Mouse (Mus musculus) lung, adult 2 months (tissue): ENCODE data around the gene Ace. TPM values are rescaled to one million over a fixed set of nuclear protein-coding genes. Genes with fewer than 3 reads are reported as not detected.
A peak's percentile ranks its signal among the peaks of the same experiment; 100 is the strongest.

Experiments used
- DNase-seq: peaks from one replicate; pipeline ENCODE4 v3.0.0; 2022
- H3K4me1 ChIP-seq: fragments of 200-500 bp; 2 replicates; pipeline ENCODE4 v1.6.1; 2011; ENCODE audit warnings: low read length; ENCODE audit not compliant: control insufficient read depth, insufficient read depth
- H3K4me3 ChIP-seq: fragments of 200-500 bp; replicated peaks from 2 replicates; pipeline ENCODE3; 2011; ENCODE audit warnings: low read depth, mild to moderate bottlenecking, control low read depth, low read length; ENCODE audit errors: extremely low read depth
- CTCF ChIP-seq: fragments of 200-500 bp; IDR thresholded peaks from 2 replicates; pipeline ENCODE4 v1.5.1; 2011; ENCODE audit warnings: mild to moderate bottlenecking, low read length, control low read depth; ENCODE audit not compliant: insufficient read depth
- POLR2A ChIP-seq: fragments of 200-500 bp; IDR thresholded peaks from 2 replicates; pipeline ENCODE4 v1.6.1; 2011; ENCODE audit warnings: low read depth, mild to moderate bottlenecking, control low read depth, low read length, borderline replicate concordance; ENCODE audit errors: extremely low read depth
- WGBS: fragments of 180-500 bp; shearing (Covaris S2); methylation state at CpG from one replicate; pipeline ENCODE4 v1.1.7; 2018; 5-methylcytosine and 5-hydroxymethylcytosine counted together
- polyA plus RNA-seq: library from polyadenylated mRNA; depleted of rRNA; stranded (reverse); fragments of >200 nt; gene quantifications from 2 replicates; pipeline ENCODE4 v1.2.3, GENCODE M21; 2012

Gene Ace
- polyA plus RNA-seq, 1 experiment, result 704 TPM

DNA sequence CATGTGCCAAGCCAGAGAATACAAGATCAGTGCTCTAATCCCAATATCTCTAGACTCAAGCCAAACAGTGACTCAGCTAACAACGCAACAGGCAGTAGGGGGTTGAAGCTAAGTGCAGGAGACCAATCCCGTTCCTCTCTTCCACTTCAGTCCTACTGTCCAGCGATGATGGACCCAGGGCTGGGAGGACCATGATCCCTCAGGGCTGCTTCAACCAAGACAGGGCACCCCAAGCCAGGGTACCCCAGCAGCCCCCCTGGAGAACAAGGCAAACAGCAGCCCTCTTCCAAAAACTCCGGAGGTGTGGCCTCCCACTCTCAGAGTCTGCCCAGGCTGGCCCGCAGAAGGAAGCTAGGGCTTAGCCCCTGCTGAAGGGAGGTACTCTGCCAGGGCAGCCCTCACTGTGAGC, 33.4 kb upstream of the Ace start:
- Histone ChIP-seq H3K4me3 (no peak overlapping the region), H3K4me1 (peaks cover 24% of the 10 kb centered on the region)
- 49% methylated on average over 5 of the region's 5 CpGs for WGBS
- TF ChIP-seq CTCF, result no peak
- TF ChIP-seq POLR2A, result no peak
- no peak for DNase-seq

DNA sequence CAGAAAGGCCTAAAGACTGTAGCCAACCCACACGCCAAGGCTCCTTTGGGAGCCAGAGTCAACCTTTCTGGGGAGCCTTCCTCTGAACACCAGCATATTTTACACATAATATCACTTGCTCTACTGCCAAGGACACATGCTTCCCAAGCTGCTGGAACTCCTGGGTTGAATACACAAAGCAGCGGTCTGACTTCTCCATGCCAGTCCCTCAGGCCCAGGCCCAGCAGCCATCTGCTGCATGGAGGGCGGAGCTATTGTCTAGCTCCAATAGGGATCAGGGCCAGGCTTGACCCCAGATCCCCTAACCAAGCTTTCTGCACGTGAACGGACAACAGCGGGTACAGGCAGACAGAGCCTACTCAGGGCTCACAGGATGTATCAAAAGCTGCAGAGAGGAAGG, 32.9 kb upstream of the Ace start:
- TF ChIP-seq POLR2A (no peak), CTCF (no peak)
- no peak overlapping the region for H3K4me3 ChIP-seq
- DNase-seq, result no peak
- peaks cover 24% of the 10 kb centered on the region for H3K4me1 ChIP-seq
- 65% methylated on average over 6 of the region's 6 CpGs for WGBS

DNA sequence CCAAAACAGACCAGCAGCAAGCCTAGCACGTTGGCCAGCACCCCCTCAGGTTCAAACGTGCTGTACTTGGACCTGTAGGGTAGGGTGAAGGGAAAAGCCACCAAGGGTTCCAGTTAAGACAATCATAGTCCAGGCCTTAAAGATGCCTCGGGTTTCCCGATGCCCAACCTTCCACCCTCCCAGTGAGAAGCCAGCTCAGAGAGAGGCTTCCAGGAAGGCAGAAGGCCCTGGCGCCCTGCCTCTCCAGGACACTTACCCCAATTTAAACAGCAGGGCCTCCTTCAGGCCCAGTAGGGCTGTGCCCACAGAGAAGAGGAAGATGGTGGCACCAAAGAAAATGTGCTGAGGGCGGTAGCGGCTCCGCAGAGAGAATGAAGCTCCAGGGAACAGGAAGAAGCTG, 32.2 kb upstream of the Ace start:
- DNase-seq, result no peak
- H3K4me1 ChIP-seq, result peaks cover 24% of the 10 kb centered on the region
- TF ChIP-seq CTCF, result no peak
- no peak for TF ChIP-seq POLR2A
- H3K4me3 ChIP-seq, result no peak overlapping the region
- 86% methylated on average over 8 of the region's 8 CpGs for WGBS

DNA sequence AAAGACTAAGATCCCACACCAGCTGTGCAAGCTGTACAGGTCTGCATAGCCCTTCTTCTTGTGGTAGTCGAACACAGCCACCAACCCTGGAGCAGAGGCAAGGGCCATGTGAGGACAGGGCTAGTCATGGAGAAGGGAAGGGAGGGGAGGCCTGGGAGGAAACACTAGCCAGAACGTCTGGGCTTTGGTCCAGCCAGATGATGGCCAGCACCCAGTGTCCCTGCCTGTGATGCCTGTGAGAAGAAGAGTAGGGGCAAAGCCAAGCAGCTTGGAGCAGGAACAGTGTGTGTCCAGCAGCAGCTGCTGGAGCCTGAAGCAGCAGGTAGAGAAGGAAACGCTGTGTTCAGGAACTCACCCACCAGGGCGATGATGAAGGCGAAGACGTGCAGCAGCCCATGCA, 31.5 kb upstream of the Ace start:
- 56% methylated on average over 6 of the region's 6 CpGs for WGBS
- DNase-seq, result no peak
- Histone ChIP-seq H3K4me1 (peaks cover 24% of the 10 kb centered on the region), H3K4me3 (no peak overlapping the region)
- peak; percentile 32; the same call in 1 of the 2 replicates for TF ChIP-seq POLR2A
- TF ChIP-seq CTCF, result no peak

DNA sequence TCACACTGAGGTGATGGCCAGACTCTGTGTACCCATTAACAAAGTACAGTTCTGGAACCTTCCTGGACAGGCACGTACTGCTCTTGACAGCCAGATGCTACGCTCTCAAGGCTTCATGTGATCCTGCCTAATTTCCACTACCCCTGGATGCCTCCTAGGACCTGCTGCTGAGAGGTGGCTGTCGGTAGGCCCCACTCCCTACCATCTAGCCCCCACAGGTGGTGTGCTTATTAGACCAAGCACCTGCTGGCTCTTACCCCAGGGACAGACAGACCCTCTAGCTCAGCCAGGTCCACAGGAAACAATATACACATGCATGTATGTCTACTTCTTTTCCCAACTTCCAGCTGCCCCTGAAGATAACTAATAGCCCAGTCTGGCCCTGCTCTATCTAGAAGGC, 30.8 kb upstream of the Ace start:
- no peak overlapping the region for H3K4me3 ChIP-seq
- WGBS, result 87% methylated on average over 3 of the region's 3 CpGs

DNA sequence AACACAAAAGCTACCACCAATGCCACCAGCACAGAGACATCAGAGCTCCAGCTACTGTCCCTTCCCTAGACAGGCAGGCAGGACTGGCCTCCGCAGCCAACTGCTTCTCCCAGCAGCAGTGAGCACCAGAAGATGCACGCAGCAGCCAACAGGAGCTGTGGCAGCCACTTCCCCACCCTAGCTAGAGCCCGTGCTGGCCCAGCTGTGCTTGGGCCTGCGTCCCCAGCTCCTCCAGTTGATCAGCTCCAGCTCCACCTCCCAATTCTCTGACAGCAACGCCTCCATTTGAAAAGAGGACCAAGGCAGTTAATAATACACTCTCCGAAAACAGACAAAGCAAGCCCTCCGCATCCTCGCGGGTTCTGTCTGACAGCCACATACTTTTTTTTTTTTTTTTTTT, 29.0 kb upstream of the Ace start:
- TF ChIP-seq POLR2A (no peak), CTCF (no peak)
- DNase-seq, result no peak
- 64% methylated on average over 9 of the region's 9 CpGs for WGBS

More for the DNA sequence above, 30.8 kb upstream of the Ace start:
- TF ChIP-seq CTCF (no peak), POLR2A (no peak)
- peaks cover 24% of the 10 kb centered on the region for H3K4me1 ChIP-seq
- DNase-seq, result no peak

DNA sequence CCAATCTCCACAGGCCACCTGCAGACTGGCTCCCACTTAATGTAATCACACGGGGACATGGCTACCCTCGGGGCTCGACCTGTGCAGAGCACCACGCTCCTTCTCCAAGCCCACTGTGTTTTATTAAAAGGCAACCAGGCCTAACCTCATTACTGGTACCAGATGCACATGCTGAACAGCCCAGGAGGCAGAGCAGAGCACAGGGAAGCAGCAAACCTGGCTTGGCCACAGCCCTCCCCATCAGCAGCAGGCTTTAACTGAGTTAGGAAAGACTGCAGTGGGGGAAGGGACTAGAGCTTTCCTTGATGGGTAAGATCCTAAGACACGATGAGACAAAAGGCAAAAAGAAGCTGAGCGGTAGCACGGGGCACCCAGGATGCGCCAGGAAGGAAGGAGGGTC, 25.8 kb upstream of the Ace start:
- TF ChIP-seq POLR2A, result no peak
- TF ChIP-seq CTCF, result no peak
- no peak for DNase-seq
- no peak overlapping the region for H3K4me3 ChIP-seq
- H3K4me1 ChIP-seq, result peaks cover 14% of the 10 kb centered on the region
- WGBS, result 73% methylated on average over 8 of the region's 8 CpGs

More for the DNA sequence above, 29.0 kb upstream of the Ace start:
- no peak overlapping the region for H3K4me3 ChIP-seq
- peaks cover 27% of the 10 kb centered on the region for H3K4me1 ChIP-seq

DNA sequence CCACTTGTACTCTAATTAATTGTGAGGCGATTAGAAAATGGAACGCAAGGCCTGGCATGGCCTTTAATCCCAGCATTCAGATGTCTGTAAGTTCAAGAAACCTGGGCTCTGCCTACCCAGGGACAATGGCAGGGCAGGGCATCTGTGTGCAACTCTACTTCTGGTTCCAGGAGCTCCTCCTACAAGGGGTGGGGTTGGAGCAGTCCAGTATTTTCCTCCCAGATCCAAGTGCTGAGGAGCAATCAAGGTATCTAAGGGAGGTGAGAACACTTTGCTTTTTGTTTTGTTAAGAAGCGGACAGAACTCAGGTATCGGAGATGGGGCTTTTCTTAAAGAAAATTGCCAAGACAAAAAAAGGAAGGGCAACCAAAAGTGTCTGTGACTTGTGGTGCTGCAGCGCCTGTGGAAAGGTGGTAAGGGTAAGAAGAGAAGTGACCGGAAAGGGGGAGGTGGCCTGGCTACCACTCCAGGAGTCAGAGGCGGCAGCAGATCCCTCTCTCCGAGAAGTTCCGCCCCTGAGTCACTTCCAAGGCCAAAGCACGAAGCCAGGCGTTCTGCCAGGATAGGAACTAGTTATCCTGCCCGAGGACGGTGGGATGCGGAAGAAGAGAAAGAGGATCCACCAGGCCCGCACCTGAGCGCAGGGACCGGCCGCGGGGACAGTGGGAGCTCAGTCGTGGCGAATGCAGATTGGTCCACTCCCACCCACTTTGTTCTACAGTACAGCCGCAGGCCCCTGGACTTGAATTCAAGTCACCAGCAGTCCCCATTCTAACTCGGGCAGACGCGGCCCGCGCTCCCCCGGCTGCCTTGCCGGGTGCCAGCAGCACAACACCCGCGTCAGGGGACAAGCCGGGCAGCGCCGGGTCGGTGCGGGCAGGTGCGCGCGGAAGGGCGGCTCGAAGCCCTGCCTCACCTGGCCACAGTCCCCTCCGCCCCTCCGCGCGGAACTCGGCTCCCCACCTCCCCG, 24.3 kb upstream of the Ace start:
- peaks cover 21% of the 10 kb centered on the region for H3K4me1 ChIP-seq
- peak overlapping the region; percentile 73 for H3K4me3 ChIP-seq
- DNase-seq, result peak; percentile 64
- WGBS, result 4% methylated on average over 47 of the region's 47 CpGs
- peak; percentile 57; the same call in 1 of the 2 replicates for TF ChIP-seq POLR2A
- TF ChIP-seq CTCF, result no peak

DNA sequence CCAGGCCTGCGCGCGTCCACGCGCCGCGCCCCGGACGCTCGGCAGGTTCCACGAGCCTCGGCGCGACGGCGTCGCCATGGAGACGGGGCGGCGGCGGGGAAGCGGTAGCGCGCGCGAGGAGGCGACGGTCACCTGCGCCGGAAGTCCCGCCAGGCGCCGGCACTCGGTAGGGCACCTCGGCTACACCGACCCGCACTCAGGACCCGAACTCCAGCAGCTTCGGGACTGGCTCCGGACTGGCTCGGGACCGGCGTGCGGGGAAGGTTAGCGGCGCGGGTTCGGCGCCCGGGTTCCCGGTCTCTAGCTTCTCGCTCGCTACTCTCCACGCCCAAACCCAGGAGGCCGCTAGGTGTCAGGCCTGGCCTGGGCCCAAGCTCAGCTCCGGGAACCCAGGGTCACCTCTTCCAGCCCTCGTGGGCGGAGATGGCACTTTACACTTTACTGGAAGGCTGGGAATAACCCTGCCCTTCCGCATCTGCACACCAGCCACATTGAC, 23.6 kb upstream of the Ace start:
- peak; percentile 87 for DNase-seq
- TF ChIP-seq CTCF (peak; percentile 30; the same call in 1 of the 2 replicates), POLR2A (peak; percentile 11; the same call in 1 of the 2 replicates)
- H3K4me3 ChIP-seq, result peak overlapping the region; percentile 73
- WGBS, result under 1% methylated on average over 59 of the region's 59 CpGs
- H3K4me1 ChIP-seq, result peaks cover 22% of the 10 kb centered on the region
